Mouse (Mus musculus) ES-E14 (cell line): ENCODE data around the gene Ddx3x.

Experiments
- ZC3H11A ChIP-seq: IDR thresholded peaks from 2 replicates; pipeline ENCODE4 v1.6.1; 2012; ENCODE audit warnings: low read depth, mild to moderate bottlenecking, inconsistent platforms, low read length, borderline replicate concordance
- ZNF384 ChIP-seq: IDR thresholded peaks from 2 replicates; pipeline ENCODE4 v1.6.1; 2012; ENCODE audit warnings: low read depth, low read length, inconsistent platforms

DNA sequence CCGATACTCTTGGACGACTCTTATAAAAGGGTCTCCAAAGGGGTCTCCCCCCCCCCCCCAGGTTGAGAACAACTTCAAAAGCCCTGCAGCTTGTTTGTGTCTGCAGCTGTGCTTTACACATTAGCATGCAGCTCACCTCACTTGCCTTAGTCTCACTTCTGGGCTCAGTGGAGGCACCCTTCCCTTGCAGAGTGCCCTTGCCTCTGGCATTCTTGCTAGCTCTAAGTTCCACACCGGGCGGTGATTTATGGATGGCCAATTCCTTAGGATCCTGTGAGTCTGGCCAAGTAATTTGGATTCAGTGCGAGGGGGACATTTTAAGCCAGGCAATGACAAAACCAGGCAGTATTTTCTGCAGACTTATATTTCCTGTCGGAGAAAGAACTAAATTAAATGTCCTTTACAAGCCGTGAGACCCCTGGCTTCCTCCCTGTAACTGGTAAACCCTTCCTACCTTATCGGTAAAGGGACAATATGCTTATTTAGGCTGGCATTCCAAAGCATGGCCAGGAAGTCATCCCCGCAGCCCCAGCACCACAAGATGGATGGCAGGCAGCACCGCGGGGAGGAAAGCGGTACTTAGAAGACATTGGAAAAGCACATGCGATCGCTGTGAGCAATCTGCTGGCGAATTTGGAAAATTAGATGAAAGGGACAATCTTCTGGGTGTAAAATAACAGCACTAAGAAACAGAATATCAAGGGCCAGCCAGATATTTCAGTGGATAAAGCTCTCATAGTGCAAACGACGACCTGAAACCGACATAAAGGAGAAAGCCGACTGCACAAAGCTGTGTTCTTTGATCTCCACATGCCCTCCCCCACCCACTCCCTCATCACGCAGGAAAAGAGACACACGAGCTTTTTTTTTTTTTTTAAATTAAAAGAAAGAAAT is 39.1 kb upstream of the Ddx3x start:
- TF ChIP-seq ZC3H11A (no peak), ZNF384 (no peak)
